Mouse (Mus musculus) spleen, adult 2 months (tissue): ENCODE measurements around the gene Gm45837.

ENCODE experiments used
- CTCF ChIP-seq: fragments of 200-500 bp; IDR thresholded peaks from 2 replicates; pipeline ENCODE4 v1.5.1; 2011; ENCODE audit warnings: mild to moderate bottlenecking, inconsistent platforms; ENCODE audit not compliant: insufficient read depth, insufficient read length, insufficient replicate concordance; ENCODE audit errors: extremely low read depth
- POLR2A ChIP-seq: fragments of 200-500 bp; IDR thresholded peaks from 2 replicates; pipeline ENCODE4 v1.6.1; 2011; ENCODE audit warnings: low read depth, low read length, inconsistent platforms

DNA sequence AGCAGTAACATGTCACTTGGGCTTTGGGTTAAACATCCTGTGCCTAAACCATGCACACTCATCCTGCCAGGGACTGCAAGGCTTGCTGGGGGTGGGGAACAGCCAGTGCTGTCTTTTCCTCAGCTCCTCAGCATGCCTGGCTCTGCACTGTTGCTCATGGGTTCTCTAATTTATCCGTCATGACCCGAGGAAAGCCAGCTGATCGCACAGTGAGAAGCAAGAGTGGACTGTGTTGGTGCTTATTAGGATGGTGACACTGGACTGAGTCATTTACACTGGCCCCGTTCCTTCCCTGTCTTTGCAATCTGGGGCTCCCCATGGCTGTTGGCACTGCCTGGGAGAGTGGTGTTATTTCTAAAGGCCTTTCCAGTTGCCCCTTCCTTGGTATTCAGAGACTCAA lies 33.5 kb downstream of the Gm45837 start:
- no peak for TF ChIP-seq CTCF
- TF ChIP-seq POLR2A, result no peak
